Mouse (Mus musculus) brain, embryonic 14.5 days (tissue): ENCODE data around the gene C1qb.

Source experiments
- CTCF ChIP-seq: fragments of 200-500 bp; IDR thresholded peaks from 2 replicates; pipeline ENCODE4 v1.5.1; 2012; ENCODE audit warnings: inconsistent platforms, mild to moderate bottlenecking, moderate library complexity, borderline replicate concordance; ENCODE audit not compliant: insufficient read depth, insufficient read length; ENCODE audit errors: extremely low read depth
- POLR2A ChIP-seq: fragments of 200-500 bp; IDR thresholded peaks from 2 replicates; pipeline ENCODE4 v1.6.1; 2012; ENCODE audit warnings: mild to moderate bottlenecking, inconsistent platforms, borderline replicate concordance; ENCODE audit not compliant: poor library complexity, insufficient read depth, insufficient read length, severe bottlenecking; ENCODE audit errors: extremely low read depth

DNA sequence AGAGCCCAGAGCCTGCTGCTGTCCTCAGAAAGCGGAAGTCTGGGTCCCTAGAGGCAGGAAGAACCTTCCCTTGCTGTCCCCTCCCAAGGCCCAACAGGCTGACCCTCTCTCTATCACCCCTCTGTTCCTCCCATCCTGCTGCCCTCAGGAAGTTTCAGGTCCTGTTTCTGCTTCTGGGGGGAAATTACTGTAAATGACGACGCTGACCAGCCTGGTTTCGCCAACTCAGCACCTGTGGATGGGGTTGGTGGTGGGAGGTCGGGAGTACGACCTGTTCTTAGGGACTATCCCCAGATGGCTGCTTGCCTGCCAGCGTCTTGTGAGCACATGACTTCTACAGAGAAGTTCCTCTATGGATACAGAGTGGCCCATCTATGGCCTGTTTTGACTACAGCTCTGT is at the start of gene C1qb:
- TF ChIP-seq POLR2A (no peak), CTCF (no peak)
